Mouse (Mus musculus) brain, adult 2 months (tissue): ENCODE measurements around the gene Fam102b.
A peak's percentile ranks its signal among the peaks of the same experiment; 100 is the strongest.

Source experiments
- DNase-seq: peaks from one replicate; pipeline ENCODE4 v3.0.0; 2011; ENCODE audit warnings: low read depth, low spot score

Gene Fam102b

GRCm38 (mm10) chr3:109027515-109027987, at the start of gene Fam102b:
TSS of gene Fam102b (minus strand) at chr3:109027607.
- DNase-seq = peak; percentile 90

- DNase-seq = peak; percentile 72
Measured at GRCm38 (mm10) chr3:109062989-109063388, 35.6 kb upstream of the Fam102b start.

GRCm38 (mm10) chr3:109062391-109062790, 35.0 kb upstream of the Fam102b start:
- no peak for DNase-seq

GRCm38 (mm10) chr3:109059903-109060302, 32.5 kb upstream of the Fam102b start:
- peak; percentile 52 for DNase-seq

GRCm38 (mm10) chr3:109051946-109052331, 24.5 kb upstream of the Fam102b start:
- no peak for DNase-seq

GRCm38 (mm10) chr3:109051056-109051945, 23.9 kb upstream of the Fam102b start:
- DNase-seq = no peak

- no peak for DNase-seq
Measured at GRCm38 (mm10) chr3:109047707-109048283, 20.4 kb upstream of the Fam102b start.

- no peak for DNase-seq
Measured at GRCm38 (mm10) chr3:109046428-109046827, 19.0 kb upstream of the Fam102b start.

GRCm38 (mm10) chr3:109043395-109043794, 16.0 kb upstream of the Fam102b start:
- peak; percentile 43 for DNase-seq

- no peak for DNase-seq
Measured at GRCm38 (mm10) chr3:109040908-109041307, 13.5 kb upstream of the Fam102b start.

- no peak for DNase-seq
Measured at GRCm38 (mm10) chr3:109034411-109034810, 7.0 kb upstream of the Fam102b start.

- DNase-seq = no peak
Measured at GRCm38 (mm10) chr3:109032306-109032705, 4.9 kb upstream of the Fam102b start.

GRCm38 (mm10) chr3:109031626-109032025, 4.2 kb upstream of the Fam102b start:
- DNase-seq = no peak

- DNase-seq = peak; percentile 36
Measured at GRCm38 (mm10) chr3:109030817-109031216, 3.4 kb upstream of the Fam102b start.

GRCm38 (mm10) chr3:109029661-109030060, 2.3 kb upstream of the Fam102b start:
- no peak for DNase-seq

GRCm38 (mm10) chr3:109026991-109027470, 376 bp downstream of the Fam102b start:
- peak; percentile 52 for DNase-seq

- DNase-seq = peak; percentile 41
Measured at GRCm38 (mm10) chr3:109026462-109026990, 881 bp downstream of the Fam102b start.

GRCm38 (mm10) chr3:109025579-109025978, 1.8 kb downstream of the Fam102b start:
- DNase-seq = peak; percentile 90

GRCm38 (mm10) chr3:109023066-109023465, 4.3 kb downstream of the Fam102b start:
- DNase-seq = peak; percentile 19

- no peak for DNase-seq
Measured at GRCm38 (mm10) chr3:109021720-109022516, 5.5 kb downstream of the Fam102b start.

GRCm38 (mm10) chr3:109018336-109018735, 9.1 kb downstream of the Fam102b start:
- DNase-seq = no peak

- no peak for DNase-seq
Measured at GRCm38 (mm10) chr3:109012595-109012994, 14.8 kb downstream of the Fam102b start.
